ENCODE assay signal across 8 mouse cellular contexts in the genomic region with DNA sequence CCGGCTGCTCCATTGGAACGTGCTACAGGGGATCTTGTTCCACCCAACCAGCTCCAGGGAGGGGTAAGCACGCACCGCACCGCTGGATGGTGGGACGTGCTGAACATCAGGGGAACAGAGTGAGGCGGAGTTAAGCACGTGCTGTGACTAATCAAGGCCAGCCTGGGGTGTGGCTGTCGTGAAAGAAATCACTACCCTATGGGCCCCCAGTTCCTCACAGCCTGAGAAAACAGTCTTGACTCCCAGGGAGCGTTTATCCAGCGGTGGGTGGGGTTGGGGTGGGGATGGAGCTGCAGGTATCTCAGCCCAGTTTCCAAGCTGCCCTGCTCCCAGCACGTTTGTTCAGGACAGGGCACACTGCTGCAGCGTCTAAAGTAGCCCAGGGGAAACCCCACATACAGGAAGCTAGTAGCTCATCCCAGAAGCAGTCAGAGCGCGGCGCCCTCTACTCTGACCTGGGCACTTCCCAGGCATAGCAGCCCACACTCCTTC.
DNase-seq lines count a peak whose midpoint lies in the region; ATAC-seq lines count a peak whose summit lies in the region.

No protein-coding gene starts in this region.

- peak overlapping the region; percentile 46 for H3K4me2 ChIP-seq in hindbrain, embryonic 13.5 days

- 1% methylated on average over 16 of the region's 16 CpGs for WGBS in heart, embryonic 10.5 days
- WGBS in hindbrain, embryonic 13.5 days: 3% methylated on average over 16 of the region's 16 CpGs

- no peaks in the 10 kb centered on the region for H3K36me3 ChIP-seq in heart, embryonic 10.5 days
- no peaks in the 10 kb centered on the region for H3K36me3 ChIP-seq in hindbrain, embryonic 13.5 days

- peaks cover 17% of the 10 kb centered on the region for H3K27me3 ChIP-seq in heart, embryonic 10.5 days (ENCODE audit: insufficient read depth, poor library complexity, severe bottlenecking)
- peaks cover 33% of the 10 kb centered on the region for H3K27me3 ChIP-seq in hindbrain, embryonic 13.5 days

- peaks cover 22% of the 10 kb centered on the region for H3K4me1 ChIP-seq in heart, embryonic 10.5 days
- H3K4me1 ChIP-seq in hindbrain, embryonic 13.5 days (replicated peaks): peaks cover 26% of the 10 kb centered on the region

- intact Hi-C loops in heart, postnatal 14 days (cut with DNase I): no loop called here

- peak overlapping the region; percentile 83 for H3K27ac ChIP-seq in heart, embryonic 10.5 days
- no peak overlapping the region for H3K27ac ChIP-seq in hindbrain, embryonic 13.5 days

- peak overlapping the region; percentile 45 for H3K4me3 ChIP-seq in heart, embryonic 10.5 days
- peak overlapping the region; percentile 19 for H3K4me3 ChIP-seq in hindbrain, embryonic 13.5 days

- no peak overlapping the region for H3K9ac ChIP-seq in hindbrain, embryonic 13.5 days

- H3K9me3 ChIP-seq in heart, embryonic 10.5 days: no peaks in the 10 kb centered on the region
- 0 out of 2 replicates have a peak, but pooled peaks cover 5% of the 10 kb centered on the region for H3K9me3 ChIP-seq in hindbrain, embryonic 13.5 days

- DNase-seq in heart, embryonic 10.5 days (ENCODE audit: low spot score): peak; percentile 79
- no peak for DNase-seq in heart, postnatal 14 days
- peak; percentile 71 for DNase-seq in embryo, embryonic 10.5 days (ENCODE audit: low spot score)
- peak; percentile 28 for DNase-seq in mesoderm, embryonic 11.5 days (ENCODE audit: low read depth, low spot score)
- DNase-seq in thymus, postnatal 25 days: peak; percentile 54
- no peak for DNase-seq in layer of hippocampus, adult 9-10 months (ENCODE audit: low spot score)
- DNase-seq in cerebellum, adult 8-10 months: no peak

- 0 out of 2 replicates have a peak, but pooled peaks have one; percentile 32 for ATAC-seq in hindbrain, embryonic 13.5 days (ENCODE audit: low FRiP score)

Comparison
In these comparisons a context has a peak if more than half of its experiments do, and no peak if none do; other contexts are left out.
1. DNase-seq: peak in heart, embryonic 10.5 days (single experiment), embryo, embryonic 10.5 days (single experiment), mesoderm, embryonic 11.5 days (single experiment) and thymus, postnatal 25 days (single experiment); none in heart, postnatal 14 days (0 of 2), layer of hippocampus, adult 9-10 months (single experiment) and cerebellum, adult 8-10 months (single experiment).